Mouse (Mus musculus) kidney, postnatal 0 days (tissue): Measurements from ENCODE around the gene Eme1. TPM values are rescaled to one million over a fixed set of nuclear protein-coding genes. Genes with fewer than 3 reads are reported as not detected.
A peak's percentile ranks its signal among the peaks of the same experiment; 100 is the strongest.

Experiments
- ATAC-seq: fragments of 200-750 bp; cut with Nextera tagmentation; replicated peaks from 2 replicates; pipeline ENCODE4 v1.8.0; 2017; ENCODE audit warnings: low read depth, moderate number of reproducible peaks, moderate TSS enrichment, moderate library complexity; ENCODE audit not compliant: low FRiP score
- DNase-seq: peaks from one replicate; pipeline ENCODE4 v3.0.0-alpha.2; 2016; ENCODE audit warnings: low spot score
- H3K27ac ChIP-seq: fragments of 300-500 bp; sonication (generic); 2 replicates; pipeline ENCODE4 v1.5.1; 2014; ENCODE audit warnings: mild to moderate bottlenecking
- H3K27me3 ChIP-seq: fragments of 300-500 bp; sonication (generic); 2 replicates; pipeline ENCODE4 v1.6.1; 2014; ENCODE audit warnings: low read length, mixed read lengths; ENCODE audit not compliant: insufficient read depth
- H3K36me3 ChIP-seq: fragments of 300-500 bp; sonication (generic); 2 replicates; pipeline ENCODE4 v1.6.1; 2014; ENCODE audit warnings: low read length, mixed read lengths; ENCODE audit not compliant: insufficient read depth
- H3K4me1 ChIP-seq: fragments of 300-500 bp; sonication (generic); replicated peaks from 2 replicates; pipeline ENCODE4 v1.6.1; 2014; ENCODE audit warnings: antibody characterized with exemption, low read length, mixed read lengths; ENCODE audit not compliant: insufficient read depth
- H3K4me2 ChIP-seq: fragments of 300-500 bp; sonication (generic); 2 replicates; pipeline ENCODE4 v1.6.1; 2014; ENCODE audit warnings: mild to moderate bottlenecking, low read length, moderate library complexity, mixed read lengths
- H3K4me3 ChIP-seq: fragments of 300-500 bp; sonication (generic); replicated peaks from 2 replicates; pipeline ENCODE4 v1.5.1; 2014; ENCODE audit warnings: low read depth, low read length
- H3K9ac ChIP-seq: fragments of 300-500 bp; sonication (generic); 2 replicates; pipeline ENCODE4 v1.6.1; 2014; ENCODE audit warnings: low read depth, low read length
- H3K9me3 ChIP-seq: fragments of 300-500 bp; sonication (generic); replicated peaks from 2 replicates; pipeline ENCODE4 v1.6.1; 2016; ENCODE audit warnings: low read length, inconsistent platforms, mixed read lengths
- CTCF ChIP-seq: IDR thresholded peaks from 2 replicates; pipeline ENCODE4 v1.5.1; 2016; ENCODE audit warnings: antibody characterized with exemption, low read depth, mild to moderate bottlenecking, moderate library complexity
- WGBS: fragments of 180-500 bp; shearing (Covaris S2); extraction: QIAGEN DNeasy Blood & Tissue Kit; methylation state at CpG from one replicate; pipeline ENCODE4 v1.1.7; 2014; 5-methylcytosine and 5-hydroxymethylcytosine counted together
- polyA plus RNA-seq: library from polyadenylated mRNA; unstranded; fragments of >200 nt; fragmentation: Nextera tagmentation; extraction: Ambion mirVana; gene quantifications from 2 replicates; pipeline ENCODE4 v1.2.1, GENCODE M21; 2015

Gene Eme1
- polyA plus RNA-seq, 1 experiment from 2014 or later, result 7.9 TPM

DNA sequence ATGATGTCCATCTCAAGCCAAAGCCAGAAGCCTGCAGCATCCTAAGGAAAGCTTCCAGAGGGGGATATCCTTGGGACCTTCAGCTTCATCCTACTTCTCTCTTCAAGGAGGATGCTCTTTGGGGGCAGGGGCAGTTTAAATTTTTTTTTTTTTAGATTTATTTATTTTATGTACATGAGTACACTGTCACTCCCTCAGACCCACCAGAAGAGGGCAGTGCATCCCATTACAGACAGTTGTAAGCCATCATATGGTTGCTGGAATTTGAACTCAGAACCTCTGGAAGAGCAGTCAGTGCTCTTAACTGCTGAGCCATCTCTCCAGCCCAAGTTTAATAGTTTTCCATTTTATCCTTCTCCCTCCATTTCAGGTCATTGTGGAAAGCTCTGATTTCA, 32.3 kb downstream of the Eme1 start:
- H3K4me2 ChIP-seq, result no peak overlapping the region
- no peaks in the 10 kb centered on the region for H3K4me1 ChIP-seq
- ATAC-seq (no peak), DNase-seq (no peak)
- no peaks in the 10 kb centered on the region for H3K9me3 ChIP-seq
- peak; percentile 41 for TF ChIP-seq CTCF
- no peaks in the 10 kb centered on the region for H3K36me3 ChIP-seq
- H3K27ac ChIP-seq, result no peak overlapping the region
- no peak overlapping the region for H3K9ac ChIP-seq
- no peaks in the 10 kb centered on the region for H3K27me3 ChIP-seq
- no peak overlapping the region for H3K4me3 ChIP-seq

DNA sequence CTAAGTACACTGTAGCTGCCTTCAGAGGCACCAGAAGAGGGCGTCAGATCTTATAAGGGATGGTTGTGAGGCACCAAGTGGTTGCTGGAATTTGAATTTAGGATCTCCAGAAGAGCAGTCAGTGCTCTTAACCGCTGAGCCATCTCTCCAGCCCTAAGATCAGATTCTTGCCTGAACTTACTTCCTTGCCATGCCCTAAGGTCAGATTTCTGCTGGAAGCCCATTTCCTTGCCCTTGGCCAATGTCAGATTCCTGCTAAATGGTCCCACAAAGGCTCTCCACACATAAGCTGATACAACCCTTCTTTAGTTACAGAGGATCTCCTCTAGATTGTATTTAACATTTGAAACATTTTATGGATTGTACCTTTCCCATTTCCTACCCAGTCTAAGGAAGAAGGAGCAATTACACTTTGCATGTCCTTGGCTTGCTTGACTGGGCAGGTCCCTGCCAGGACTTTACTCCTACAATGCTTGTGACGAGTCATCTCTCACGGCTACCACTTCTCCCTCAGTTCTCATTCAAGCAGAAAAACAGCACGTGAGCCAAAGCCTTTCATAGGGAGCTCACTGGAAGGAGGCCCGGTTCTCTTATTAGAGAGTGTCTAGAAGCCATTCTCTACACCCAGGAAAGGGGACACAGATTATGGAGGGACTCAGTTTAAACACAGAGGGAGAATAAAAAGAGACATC, 32.9 kb downstream of the Eme1 start:
- no peaks in the 10 kb centered on the region for H3K4me1 ChIP-seq
- TF ChIP-seq CTCF, result no peak
- 41% methylated on average over 6 of the region's 6 CpGs for WGBS
- no peaks in the 10 kb centered on the region for H3K9me3 ChIP-seq
- H3K4me3 ChIP-seq, result no peak overlapping the region
- H3K36me3 ChIP-seq, result no peaks in the 10 kb centered on the region
- H3K4me2 ChIP-seq, result no peak overlapping the region
- no peak for DNase-seq
- no peak overlapping the region for H3K27ac ChIP-seq
- 0 out of 2 replicates have a peak, but pooled peaks have one; percentile 66 for ATAC-seq
- no peak overlapping the region for H3K9ac ChIP-seq
- no peaks in the 10 kb centered on the region for H3K27me3 ChIP-seq

DNA sequence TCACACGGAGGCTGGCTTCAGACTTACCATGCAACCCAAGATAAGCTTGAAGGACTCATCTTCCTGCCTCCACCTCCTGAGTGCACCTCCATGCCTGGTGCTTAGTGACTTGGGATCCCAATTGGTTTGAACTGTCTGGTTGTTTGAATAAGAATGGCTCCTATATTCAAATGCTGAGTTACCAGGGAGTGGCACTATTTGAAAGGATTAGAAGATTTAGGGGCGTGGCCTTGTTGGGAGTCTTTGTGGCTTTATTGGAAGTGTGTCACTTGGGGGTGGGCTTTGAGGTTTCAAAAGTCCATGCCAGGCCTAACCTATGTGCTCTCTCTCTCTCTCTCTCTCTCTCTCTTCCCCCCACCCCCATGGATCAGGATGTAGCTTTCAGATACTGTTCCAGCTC, 36.1 kb downstream of the Eme1 start:
- Histone ChIP-seq H3K4me1 (no peaks in the 10 kb centered on the region), H3K4me2 (no peak overlapping the region), H3K9me3 (no peaks in the 10 kb centered on the region), H3K4me3 (no peak overlapping the region), H3K9ac (no peak overlapping the region), H3K27me3 (no peaks in the 10 kb centered on the region), H3K27ac (no peak overlapping the region), H3K36me3 (no peaks in the 10 kb centered on the region)
- 95% methylated on average over 2 of the region's 2 CpGs for WGBS
- no peak for TF ChIP-seq CTCF
- ATAC-seq (no peak), DNase-seq (no peak)

DNA sequence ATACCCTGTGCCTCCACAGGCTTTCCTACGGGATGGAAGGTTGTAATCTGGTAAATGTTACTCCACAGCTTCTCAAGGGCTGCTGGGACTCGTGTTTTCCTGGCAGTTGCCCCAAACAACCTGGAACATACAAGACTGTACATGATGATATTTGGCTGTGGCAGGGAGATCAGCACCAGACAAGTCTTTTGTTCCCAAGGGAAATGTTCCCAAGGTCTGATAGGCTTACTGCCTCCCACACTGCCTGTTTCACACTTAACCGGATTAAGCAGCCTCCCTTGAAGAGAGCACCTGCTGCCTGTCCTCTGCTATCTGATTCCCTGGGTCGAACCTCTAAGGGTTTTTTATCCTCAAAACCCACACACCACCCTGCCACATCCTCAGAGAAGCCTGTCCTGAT, 38.3 kb downstream of the Eme1 start:
- Histone ChIP-seq H3K4me3 (no peak overlapping the region), H3K27me3 (no peaks in the 10 kb centered on the region), H3K4me1 (no peaks in the 10 kb centered on the region), H3K36me3 (no peaks in the 10 kb centered on the region), H3K4me2 (no peak overlapping the region), H3K9ac (no peak overlapping the region), H3K27ac (no peak overlapping the region), H3K9me3 (no peaks in the 10 kb centered on the region)
- TF ChIP-seq CTCF, result no peak
- ATAC-seq (no peak), DNase-seq (no peak)
- WGBS, result 36% methylated on average over 4 of the region's 4 CpGs

DNA sequence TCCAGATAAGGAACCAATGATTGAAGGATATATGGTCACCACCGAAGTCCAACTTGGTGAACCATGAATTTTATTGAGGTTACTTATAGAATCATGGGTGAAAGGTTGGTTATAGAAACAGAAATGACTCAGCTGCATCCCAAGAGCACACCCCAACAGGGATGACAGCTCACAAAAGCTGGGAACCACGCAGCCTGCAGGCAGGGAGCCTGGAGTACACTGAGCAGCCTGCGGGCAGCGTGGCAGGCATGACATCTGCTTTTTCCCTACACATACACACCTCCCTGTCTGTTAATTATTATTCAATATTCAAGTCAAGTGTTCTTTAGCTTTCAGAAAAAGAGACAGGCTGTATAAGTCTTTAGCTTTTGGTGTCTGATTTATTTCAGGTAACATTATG, 39.2 kb downstream of the Eme1 start:
- Histone ChIP-seq H3K4me3 (no peak overlapping the region), H3K9ac (no peak overlapping the region), H3K27me3 (no peaks in the 10 kb centered on the region), H3K27ac (no peak overlapping the region), H3K9me3 (no peaks in the 10 kb centered on the region), H3K4me1 (no peaks in the 10 kb centered on the region), H3K36me3 (no peaks in the 10 kb centered on the region), H3K4me2 (no peak overlapping the region)
- no peak for TF ChIP-seq CTCF
- DNase-seq (no peak), ATAC-seq (no peak)
- 54% methylated on average over 4 of the region's 4 CpGs for WGBS

DNA sequence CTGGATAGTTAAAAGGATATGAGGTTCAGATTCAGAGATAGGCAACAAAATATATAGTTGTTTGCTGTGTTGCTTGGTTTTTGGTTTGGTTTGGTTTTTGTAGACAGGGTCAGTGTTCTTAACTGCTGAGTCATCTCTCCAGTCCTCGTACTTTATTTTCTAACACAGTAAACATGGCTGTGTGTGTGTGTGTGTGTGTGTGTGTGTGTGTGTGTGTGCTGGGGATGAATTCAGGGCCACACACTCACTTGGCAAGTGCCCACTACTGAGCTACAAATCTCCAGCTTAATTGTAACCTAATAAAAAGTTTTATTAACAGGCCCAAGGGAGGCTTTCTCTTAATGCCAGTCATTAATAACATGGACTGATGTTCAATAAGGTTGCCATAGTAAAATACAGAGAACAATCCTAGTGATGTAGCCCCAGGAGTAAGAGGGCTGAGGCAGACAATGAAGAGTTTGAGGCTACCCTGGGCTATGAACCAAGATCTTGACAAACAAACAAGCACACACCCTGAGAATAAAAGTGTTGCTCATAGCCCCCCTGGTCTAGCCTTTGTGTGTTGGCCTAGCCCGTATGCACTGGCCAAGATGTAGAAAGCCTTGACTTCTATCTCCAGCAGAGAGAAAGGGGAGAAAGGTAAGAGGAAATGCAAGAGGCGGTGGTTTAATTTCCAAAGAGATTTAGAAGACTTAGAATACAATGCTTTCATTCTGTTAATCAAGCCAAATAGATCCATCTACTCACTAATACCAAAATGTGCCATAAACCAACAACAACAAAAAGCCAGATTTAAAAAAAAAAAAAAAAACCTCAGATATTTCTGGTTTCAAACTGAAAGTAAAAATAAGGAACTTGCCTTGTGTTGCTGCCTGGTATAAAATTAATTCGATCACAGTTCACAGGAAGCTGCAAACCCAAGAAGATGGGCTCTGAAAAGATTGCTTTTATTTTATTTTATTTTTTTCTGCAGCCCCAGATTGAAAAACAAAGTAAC, 42.7 kb downstream of the Eme1 start:
- no peaks in the 10 kb centered on the region for H3K4me1 ChIP-seq
- no peak overlapping the region for H3K27ac ChIP-seq
- 68% methylated on average over 4 of the region's 4 CpGs for WGBS
- DNase-seq (no peak), ATAC-seq (no peak)
- no peak for TF ChIP-seq CTCF
- no peaks in the 10 kb centered on the region for H3K9me3 ChIP-seq
- no peak overlapping the region for H3K4me3 ChIP-seq
- H3K36me3 ChIP-seq, result no peaks in the 10 kb centered on the region
- no peaks in the 10 kb centered on the region for H3K27me3 ChIP-seq
- no peak overlapping the region for H3K9ac ChIP-seq
- no peak overlapping the region for H3K4me2 ChIP-seq
